Mouse (Mus musculus): ENCODE measurements around the gene Zfp212. TPM values are rescaled to one million over a fixed set of nuclear protein-coding genes. Genes with fewer than 3 reads are reported as not detected.

Gene Zfp212
- polyA plus RNA-seq (2012; rRNA removed): 11.1 and 11.2 TPM in 2 replicates

DNA sequence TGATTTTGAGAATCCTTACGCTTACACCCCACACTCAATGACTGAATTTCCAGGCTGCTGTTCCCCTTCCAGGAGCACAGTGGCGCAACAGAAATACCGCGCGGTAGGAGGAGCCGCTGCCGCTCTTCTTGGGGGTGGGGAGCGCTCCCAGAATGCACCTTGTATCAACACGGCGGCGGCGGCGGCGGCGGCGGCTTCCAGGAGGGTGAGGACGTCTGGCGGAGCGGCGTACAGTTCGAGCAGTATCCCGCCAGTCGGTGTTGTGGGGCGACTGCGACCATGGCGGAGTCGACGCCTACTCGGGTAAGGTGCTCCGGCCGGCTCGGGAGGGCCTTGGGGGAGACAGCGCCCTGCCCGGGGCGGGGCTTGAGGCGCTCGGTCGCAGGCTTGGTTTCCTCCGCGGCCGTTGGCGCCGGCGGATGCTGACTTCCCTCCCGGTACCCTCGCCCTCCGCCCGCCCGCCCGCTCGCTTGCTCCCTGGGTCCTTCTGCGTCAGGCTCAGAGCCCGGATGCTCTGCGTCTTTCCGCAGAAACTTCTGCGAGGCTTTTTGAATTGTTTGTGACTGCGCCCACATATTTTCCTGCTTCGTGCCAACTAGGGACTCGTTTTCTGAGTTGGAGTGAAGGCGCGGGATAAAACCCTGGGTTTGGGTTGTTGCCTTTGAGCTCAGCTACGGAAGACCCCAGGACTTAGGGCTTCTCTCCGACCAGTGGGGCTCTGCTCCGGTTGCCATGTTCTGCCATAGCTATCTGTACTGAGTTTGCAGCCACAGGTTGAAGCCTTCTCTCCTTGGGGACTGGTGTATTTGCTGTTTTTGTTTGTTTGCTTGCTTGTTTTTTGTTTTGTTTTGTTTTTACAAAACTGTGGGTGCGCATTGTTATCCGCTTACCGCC, at the start of gene Zfp212:
Gene Zfp212, plus strand, starts transcription at position 30 of the 894 bp plus-strand sequence.
- Histone ChIP-seq H3K4me3 (ENCODE audit: insufficient read depth, low read length) (peak within 1 kb of the TSS; percentile 78), H3K4me1 (ENCODE audit: control insufficient read depth, insufficient read depth, low read length) (peaks cover 3% of the 10 kb centered on the region; the same call in 1 of the 2 replicates), H3K27ac (ENCODE audit: insufficient read depth, low read length) (peak within 1 kb of the TSS; percentile 96)
- TF ChIP-seq POLR2A (IDR thresholded peaks at IDR 0.05; ENCODE audit: extremely low read depth, insufficient read depth, low read length) (peak; percentile 48; the same call in 1 of the 2 replicates), CTCF (IDR thresholded peaks at IDR 0.05; ENCODE audit: extremely low read depth, insufficient read depth, low read length) (peak; percentile 37; the same call in 1 of the 2 replicates)

DNA sequence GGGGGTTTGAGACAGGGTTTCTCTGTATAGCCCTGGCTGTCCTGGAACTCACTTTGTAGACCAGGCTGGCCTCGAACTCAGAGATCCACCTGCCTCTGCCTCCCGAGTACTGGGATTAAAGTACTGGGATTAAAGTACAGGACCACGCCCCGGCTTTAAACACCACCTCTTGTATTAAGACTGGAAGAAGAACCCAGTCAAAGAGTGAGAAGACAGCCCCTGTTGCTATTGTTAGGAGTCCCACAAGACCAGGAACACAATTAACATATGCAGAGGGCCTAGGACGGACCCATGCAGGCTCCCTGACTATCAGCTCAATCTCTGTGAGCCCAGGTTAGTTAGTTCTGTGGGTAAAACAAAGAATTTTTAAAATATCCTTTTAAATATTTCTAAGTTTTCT, 48.0 kb upstream of the Zfp212 start:
- TF ChIP-seq POLR2A (IDR thresholded peaks at IDR 0.05; ENCODE audit: extremely low read depth, insufficient read depth, low read length): no peak
- TF ChIP-seq CTCF (IDR thresholded peaks at IDR 0.05; ENCODE audit: extremely low read depth, insufficient read depth, low read length): no peak
- H3K4me3 ChIP-seq (ENCODE audit: insufficient read depth, low read length): no peak overlapping the region
- H3K4me1 ChIP-seq (ENCODE audit: control insufficient read depth, insufficient read depth, low read length): no peaks in the 10 kb centered on the region
- H3K27ac ChIP-seq (ENCODE audit: insufficient read depth, low read length): no peak overlapping the region

DNA sequence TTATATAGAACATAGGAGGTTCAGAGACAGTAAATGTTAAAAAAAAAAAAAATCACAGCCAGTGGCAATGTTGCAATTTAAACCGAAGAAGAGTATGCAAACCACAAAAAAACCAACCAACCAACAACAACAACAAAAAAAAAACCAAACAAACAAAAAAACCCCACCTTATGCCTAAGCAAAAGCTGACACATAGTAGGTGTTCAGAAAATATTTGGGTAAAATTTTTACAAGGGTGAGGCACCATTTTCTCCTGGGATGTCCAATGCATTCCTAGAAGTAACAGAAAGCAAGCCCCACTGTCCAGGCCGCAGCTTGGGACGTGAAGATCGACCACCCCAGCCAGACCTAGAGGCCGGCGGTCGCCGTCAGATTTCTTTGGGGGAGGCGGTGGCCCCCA, 43.2 kb upstream of the Zfp212 start, which contains the start of gene Zfp282:
Gene Zfp282, plus strand, starts transcription at position 147 of the 400 bp plus-strand sequence.
- peak within 1 kb of the TSS; percentile 62 for H3K4me3 ChIP-seq (ENCODE audit: insufficient read depth, low read length)
- H3K27ac ChIP-seq (ENCODE audit: insufficient read depth, low read length): peak within 1 kb of the TSS; percentile 90
- H3K4me1 ChIP-seq (ENCODE audit: control insufficient read depth, insufficient read depth, low read length): peaks cover 7% of the 10 kb centered on the region
- TF ChIP-seq POLR2A (IDR thresholded peaks at IDR 0.05; ENCODE audit: extremely low read depth, insufficient read depth, low read length): no peak

DNA sequence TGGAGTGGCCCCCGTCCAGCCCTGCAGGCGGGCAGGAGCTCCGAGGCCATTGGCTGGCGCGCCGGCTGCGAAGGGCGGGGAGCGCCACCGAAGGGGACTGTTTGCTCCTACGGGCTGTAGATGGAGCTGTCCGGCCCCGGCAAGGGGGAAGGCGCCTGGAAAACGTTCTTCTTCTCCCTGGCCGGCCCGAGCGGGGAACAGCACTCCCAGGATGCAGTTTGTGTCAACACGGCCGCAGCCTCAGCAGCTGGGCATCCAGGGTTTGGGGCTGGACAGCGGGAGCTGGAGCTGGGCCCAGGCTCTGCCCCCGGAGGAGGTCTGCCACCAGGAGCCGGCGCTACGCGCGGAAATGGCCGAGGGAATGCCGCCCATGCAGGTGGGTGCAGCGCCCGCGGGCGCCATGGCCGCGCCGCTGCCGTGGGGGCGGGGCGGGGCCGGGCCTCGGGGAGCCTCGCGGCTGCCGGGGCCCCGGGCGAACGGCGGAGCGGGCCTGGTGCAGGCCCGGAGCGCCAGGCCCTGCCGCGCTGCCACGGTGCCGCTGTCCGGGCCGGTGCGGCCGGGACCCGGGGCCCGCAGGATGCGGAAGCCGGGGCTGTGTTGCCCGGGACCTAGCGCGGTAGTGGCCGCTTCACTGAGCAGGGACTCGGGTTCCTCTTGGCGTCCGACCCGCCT, 42.7 kb upstream of the Zfp212 start:
- H3K4me1 ChIP-seq (ENCODE audit: control insufficient read depth, insufficient read depth, low read length): peaks cover 7% of the 10 kb centered on the region
- peak overlapping the region; percentile 62 for H3K4me3 ChIP-seq (ENCODE audit: insufficient read depth, low read length)
- H3K27ac ChIP-seq (ENCODE audit: insufficient read depth, low read length): peak overlapping the region; percentile 90
- peak; percentile 26; the same call in 1 of the 2 replicates for TF ChIP-seq CTCF (IDR thresholded peaks at IDR 0.05; ENCODE audit: extremely low read depth, insufficient read depth, low read length)
- TF ChIP-seq POLR2A (IDR thresholded peaks at IDR 0.05; ENCODE audit: extremely low read depth, insufficient read depth, low read length): peak; percentile 64

DNA sequence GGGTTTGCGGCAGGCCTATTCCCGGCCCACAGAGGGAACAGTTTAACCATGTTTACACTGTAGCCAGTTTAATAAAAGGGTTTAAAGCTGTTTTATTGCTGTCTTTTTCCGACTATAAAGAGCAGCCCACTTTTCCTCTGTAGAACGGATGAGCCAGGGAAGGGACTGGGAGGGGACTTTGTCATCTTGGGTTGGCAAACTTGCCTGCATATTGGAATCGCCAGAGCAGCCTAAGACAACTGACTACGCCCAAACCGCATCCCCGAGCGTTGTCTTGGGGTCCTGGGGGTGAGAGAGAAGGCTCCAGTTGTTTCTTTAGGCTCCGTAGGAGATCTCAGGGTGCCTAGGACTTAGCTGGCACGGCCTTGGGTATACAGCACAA, 42.2 kb upstream of the Zfp212 start:
- H3K27ac ChIP-seq (ENCODE audit: insufficient read depth, low read length): peak overlapping the region; percentile 70
- peak overlapping the region; percentile 62 for H3K4me3 ChIP-seq (ENCODE audit: insufficient read depth, low read length)
- no peak for TF ChIP-seq POLR2A (IDR thresholded peaks at IDR 0.05; ENCODE audit: extremely low read depth, insufficient read depth, low read length)
- peaks cover 7% of the 10 kb centered on the region for H3K4me1 ChIP-seq (ENCODE audit: control insufficient read depth, insufficient read depth, low read length)

DNA sequence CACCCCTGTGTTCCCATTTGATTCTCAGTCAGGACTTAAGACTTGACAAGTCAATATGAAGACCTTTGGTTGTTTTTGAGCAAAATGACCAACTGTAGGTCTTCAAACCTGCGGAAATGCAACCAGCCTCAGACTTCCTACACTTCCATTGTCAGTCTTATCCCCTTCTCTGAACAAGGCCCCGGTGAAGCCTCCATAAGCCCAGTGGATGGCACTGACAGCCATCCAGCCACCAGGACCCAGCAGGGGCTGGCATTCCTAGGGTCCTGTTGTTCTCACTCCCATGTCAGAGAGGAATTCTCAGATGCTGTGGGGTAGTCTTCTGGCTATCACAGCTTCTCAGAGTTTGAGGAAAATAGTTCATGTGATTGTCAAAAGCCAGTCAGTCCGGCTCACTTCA, 41.7 kb upstream of the Zfp212 start:
- TF ChIP-seq POLR2A (IDR thresholded peaks at IDR 0.05; ENCODE audit: extremely low read depth, insufficient read depth, low read length): no peak
- TF ChIP-seq CTCF (IDR thresholded peaks at IDR 0.05; ENCODE audit: extremely low read depth, insufficient read depth, low read length): no peak
- H3K4me3 ChIP-seq (ENCODE audit: insufficient read depth, low read length): peak overlapping the region; percentile 62
- no peak overlapping the region for H3K27ac ChIP-seq (ENCODE audit: insufficient read depth, low read length)
- H3K4me1 ChIP-seq (ENCODE audit: control insufficient read depth, insufficient read depth, low read length): peaks cover 7% of the 10 kb centered on the region

DNA sequence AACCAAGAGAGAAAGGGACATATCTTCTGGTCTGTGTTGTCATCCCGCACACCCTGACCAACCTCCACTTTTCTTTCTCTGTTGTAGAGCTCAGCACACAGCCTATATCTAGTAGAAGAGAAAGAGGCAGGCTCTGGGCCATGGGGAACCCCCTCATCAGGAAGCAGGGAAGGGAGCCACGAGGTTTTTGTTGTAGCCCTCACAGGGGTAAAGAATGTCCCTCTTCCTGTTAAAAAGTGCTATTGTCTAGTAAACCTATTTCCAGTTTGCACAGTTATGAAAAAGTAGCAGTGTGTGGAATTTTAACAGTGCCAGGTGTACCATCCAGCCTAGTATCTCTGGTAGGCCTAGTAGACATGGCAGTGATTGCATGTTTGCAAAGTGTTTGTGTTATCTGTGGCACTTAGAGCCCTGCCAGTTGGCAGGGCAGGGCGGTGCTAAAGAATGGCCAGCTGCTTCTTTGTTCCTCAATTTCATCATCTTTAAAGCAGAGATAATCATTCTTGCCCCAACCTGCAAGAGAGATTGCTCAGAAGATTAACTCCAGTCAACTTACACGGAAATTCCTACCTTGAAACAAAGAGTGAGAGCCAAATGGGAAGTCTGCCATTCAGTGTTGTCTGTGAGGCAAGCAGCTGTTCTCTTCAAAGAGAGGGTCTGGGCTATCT, 41.1 kb upstream of the Zfp212 start:
- Histone ChIP-seq H3K4me3 (ENCODE audit: insufficient read depth, low read length) (peak overlapping the region; percentile 62; the same call in 1 of the 2 replicates), H3K4me1 (ENCODE audit: control insufficient read depth, insufficient read depth, low read length) (peaks cover 7% of the 10 kb centered on the region), H3K27ac (ENCODE audit: insufficient read depth, low read length) (no peak overlapping the region)
- TF ChIP-seq POLR2A (IDR thresholded peaks at IDR 0.05; ENCODE audit: extremely low read depth, insufficient read depth, low read length) (no peak), CTCF (IDR thresholded peaks at IDR 0.05; ENCODE audit: extremely low read depth, insufficient read depth, low read length) (no peak)

DNA sequence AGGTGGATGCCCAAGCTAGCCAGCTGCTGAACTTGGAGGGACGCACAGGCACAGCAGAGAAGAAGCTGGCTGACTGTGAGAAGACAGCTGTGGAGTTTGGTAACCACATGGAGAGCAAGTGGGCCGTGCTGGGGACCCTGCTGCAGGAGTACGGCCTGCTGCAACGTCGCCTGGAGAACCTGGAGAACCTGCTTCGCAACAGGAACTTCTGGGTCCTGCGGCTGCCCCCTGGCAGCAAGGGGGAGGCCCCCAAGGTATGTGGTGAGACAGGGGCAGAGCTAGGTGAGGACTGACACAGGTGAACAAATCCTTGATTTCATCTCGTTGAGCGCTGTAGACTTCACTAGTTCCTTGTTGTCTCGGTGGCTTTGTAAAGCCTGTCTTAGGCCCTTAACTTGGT, 40.1 kb upstream of the Zfp212 start:
- no peak overlapping the region for H3K27ac ChIP-seq (ENCODE audit: insufficient read depth, low read length)
- no peak overlapping the region for H3K4me3 ChIP-seq (ENCODE audit: insufficient read depth, low read length)
- peaks cover 7% of the 10 kb centered on the region for H3K4me1 ChIP-seq (ENCODE audit: control insufficient read depth, insufficient read depth, low read length)
- TF ChIP-seq POLR2A (IDR thresholded peaks at IDR 0.05; ENCODE audit: extremely low read depth, insufficient read depth, low read length) (no peak), CTCF (IDR thresholded peaks at IDR 0.05; ENCODE audit: extremely low read depth, insufficient read depth, low read length) (no peak)

DNA sequence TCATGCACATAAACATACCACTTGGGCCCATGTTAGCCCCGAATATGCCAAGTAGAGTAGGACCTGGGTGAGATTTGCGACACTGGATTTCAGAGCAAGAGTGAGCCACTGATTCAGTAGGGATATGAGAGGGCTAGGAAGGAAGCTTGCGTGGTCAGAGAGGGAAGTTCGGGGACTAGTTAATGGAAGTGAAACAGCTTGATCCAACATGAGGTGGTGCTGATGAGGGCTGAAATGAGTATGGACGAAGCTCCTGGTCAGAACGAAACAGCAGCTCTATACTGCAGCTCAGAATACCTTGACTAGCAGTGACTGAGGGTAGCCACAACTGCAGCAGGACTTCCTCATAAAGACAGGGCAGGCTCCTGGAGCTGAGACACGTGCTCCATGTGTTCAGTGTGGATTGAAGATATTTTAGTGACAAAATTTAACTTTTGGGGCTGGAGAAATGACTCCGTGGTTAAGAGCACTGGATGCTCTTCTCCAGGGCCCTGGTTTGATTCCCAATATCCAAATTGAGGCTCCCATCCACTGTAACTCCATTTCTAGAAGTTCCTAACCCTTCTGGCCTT, 31.4 kb upstream of the Zfp212 start:
- no peaks in the 10 kb centered on the region for H3K4me1 ChIP-seq (ENCODE audit: control insufficient read depth, insufficient read depth, low read length)
- no peak overlapping the region for H3K27ac ChIP-seq (ENCODE audit: insufficient read depth, low read length)
- TF ChIP-seq CTCF (IDR thresholded peaks at IDR 0.05; ENCODE audit: extremely low read depth, insufficient read depth, low read length) (no peak), POLR2A (IDR thresholded peaks at IDR 0.05; ENCODE audit: extremely low read depth, insufficient read depth, low read length) (no peak)
- H3K4me3 ChIP-seq (ENCODE audit: insufficient read depth, low read length): no peak overlapping the region
